Mouse (Mus musculus) liver, embryonic 14.5 days (tissue): ENCODE measurements around the gene Ube3a. TPM values are rescaled to one million over a fixed set of nuclear protein-coding genes. Genes with fewer than 3 reads are reported as not detected.
A peak's percentile ranks its signal among the peaks of the same experiment; 100 is the strongest.

Source experiments
- ATAC-seq: fragments of 200-750 bp; cut with Nextera tagmentation; 2 replicates; pipeline ENCODE4 v1.8.0; 2017; ENCODE audit warnings: moderate number of reproducible peaks, mild to moderate bottlenecking, moderate library complexity; ENCODE audit not compliant: insufficient read depth
- DNase-seq, 3 experiments: peaks; one replicate each; pipeline ENCODE4 v3.0.0-alpha.2; 2012 to 2013; ENCODE audit warnings: low read depth in 3 of 3, low spot score in 3 of 3
- H3K27ac ChIP-seq: fragments of 300-500 bp; sonication (generic); 2 replicates; pipeline ENCODE4 v1.5.1; 2014; ENCODE audit warnings: moderate library complexity, mild to moderate bottlenecking, control low read depth, inconsistent platforms
- H3K27me3 ChIP-seq: fragments of 300-500 bp; sonication (generic); 2 replicates; pipeline ENCODE4 v1.6.1; 2014; ENCODE audit warnings: mild to moderate bottlenecking, low read length, moderate library complexity; ENCODE audit not compliant: control insufficient read depth, insufficient read depth
- H3K36me3 ChIP-seq: fragments of 300-500 bp; sonication (generic); replicated peaks from 2 replicates; pipeline ENCODE4 v1.6.1; 2014; ENCODE audit warnings: low read depth; ENCODE audit not compliant: control insufficient read depth, insufficient read depth
- H3K4me1 ChIP-seq, 2 experiments: fragments of 200-500 bp in 1 of 2; fragments of 300-500 bp in 1 of 2; sonication (generic) in 1 of 2; replicated peaks; 2 replicates each; pipeline ENCODE4 v1.6.1; 2012 to 2014; ENCODE audit warnings: antibody characterized with exemption in 1 of 2, inconsistent platforms in 1 of 2, low read length in 1 of 2; ENCODE audit not compliant: control insufficient read depth in 2 of 2, insufficient read depth in 2 of 2
- H3K4me2 ChIP-seq: fragments of 300-500 bp; sonication (generic); 2 replicates; pipeline ENCODE4 v1.6.1; 2014; ENCODE audit warnings: low read depth, mild to moderate bottlenecking, control low read depth, moderate library complexity
- H3K4me3 ChIP-seq, 2 experiments: fragments of 200-500 bp in 1 of 2; fragments of 300-500 bp in 1 of 2; sonication (generic) in 1 of 2; 2 replicates each; pipeline ENCODE4 v1.5.1; 2012 to 2014; ENCODE audit warnings: low read depth in 2 of 2, low read length in 2 of 2, mild to moderate bottlenecking in 2 of 2, control low read depth in 1 of 2, inconsistent platforms in 1 of 2, moderate library complexity in 1 of 2; ENCODE audit not compliant: insufficient read depth in 1 of 2
- H3K9ac ChIP-seq: fragments of 300-500 bp; sonication (generic); replicated peaks from 2 replicates; pipeline ENCODE4 v1.6.1; 2014; ENCODE audit warnings: mild to moderate bottlenecking, control low read depth, moderate library complexity
- H3K9me3 ChIP-seq: fragments of 300-500 bp; sonication (generic); 2 replicates; pipeline ENCODE4 v1.6.1; 2016; ENCODE audit warnings: low read length, mixed read lengths; ENCODE audit not compliant: control insufficient read depth
- CTCF ChIP-seq: IDR thresholded peaks from 2 replicates; pipeline ENCODE4 v1.5.1; 2016; ENCODE audit warnings: antibody characterized with exemption, low read depth, control low read depth
- EP300 ChIP-seq: IDR thresholded peaks from 2 replicates; pipeline ENCODE4 v1.6.1; 2016; ENCODE audit warnings: antibody characterized with exemption, low read depth
- WGBS: fragments of 180-500 bp; shearing (Covaris S2); extraction: QIAGEN DNeasy Blood & Tissue Kit; methylation state at CpG from one replicate; pipeline ENCODE4 v1.1.7; 2014; ENCODE audit not compliant: insufficient replicate concordance; 5-methylcytosine and 5-hydroxymethylcytosine counted together
- polyA plus RNA-seq, 2 experiments: library from polyadenylated mRNA; depleted of rRNA in 1 of 2; stranded (reverse) in 1 of 2; unstranded in 1 of 2; fragments of >200 nt; fragmentation: Nextera tagmentation in 1 of 2; extraction: Ambion mirVana in 1 of 2; gene quantifications; 2 replicates each; pipeline versions ENCODE4 v1.2.1 to v1.2.3; 2012 to 2014

Gene Ube3a
- polyA plus RNA-seq (2012; rRNA removed) (6.6 and 7.0 TPM in 2 replicates), polyA plus RNA-seq (2014; fragmentation: Nextera tagmentation; extraction: Ambion mirVana) (47.3 and 58.2 TPM in 2 replicates)

DNA sequence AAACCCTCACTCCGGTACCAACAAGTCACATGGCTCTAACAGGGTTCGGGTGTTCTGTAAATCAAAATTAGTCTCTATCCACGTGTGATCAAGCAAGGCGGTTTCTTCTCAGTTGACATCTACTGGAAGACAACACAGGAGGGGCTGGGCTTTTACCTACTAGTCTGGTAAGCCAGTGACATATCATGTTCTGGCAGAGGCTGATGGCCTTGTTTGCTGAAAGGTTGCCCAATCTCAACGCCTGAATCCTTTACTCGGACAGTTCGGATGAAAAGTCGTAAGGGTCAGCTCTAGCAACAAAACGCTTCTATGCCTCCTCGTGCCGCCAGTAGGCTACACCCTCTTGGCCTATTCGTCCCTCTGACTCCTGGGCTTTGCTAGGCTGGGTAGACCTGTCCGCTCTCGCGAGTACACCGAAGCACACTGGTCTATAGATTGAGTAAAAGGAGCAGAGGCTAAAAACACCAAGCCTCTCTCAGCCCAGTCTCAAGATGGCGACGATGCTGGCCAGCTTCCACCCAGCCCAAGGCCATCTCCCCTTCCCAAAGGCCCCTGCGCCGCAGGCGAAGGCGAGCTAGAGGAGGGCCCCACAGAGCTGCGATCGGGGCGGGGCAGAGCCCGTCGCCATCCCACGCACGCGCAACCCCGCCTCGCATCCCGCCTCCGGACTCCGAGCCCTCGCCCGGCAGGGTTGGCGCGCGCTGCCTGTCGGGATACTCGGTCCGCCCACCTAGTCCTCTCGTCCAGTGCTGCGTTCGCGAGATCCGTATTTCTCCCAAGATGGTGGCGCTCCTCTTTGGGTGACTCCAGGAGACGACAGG lies at the start of gene Ube3a:
Gene Ube3a, plus strand, starts transcription at position 706 of the 821 bp plus-strand sequence.
- ATAC-seq = peak; percentile 96
- TF ChIP-seq CTCF (peak; percentile 43), EP300 (no peak)
- 1% methylated on average over 50 of the region's 50 CpGs for WGBS
- Histone ChIP-seq H3K9me3 (no peaks in the 10 kb centered on the region), H3K4me3 (peak within 1 kb of the TSS; percentile 74 to 86), H3K4me1 (peaks cover 7 to 12% of the 10 kb centered on the region in 2 experiments; a peak in 3 of 4 replicates), H3K4me2 (peak within 1 kb of the TSS; percentile 80), H3K36me3 (no peaks in the 10 kb centered on the region), H3K27ac (peak within 1 kb of the TSS; percentile 79), H3K9ac (peak within 1 kb of the TSS; percentile 91), H3K27me3 (no peaks in the 10 kb centered on the region)
- peak; percentile 87 to 91 (median 89) for DNase-seq

DNA sequence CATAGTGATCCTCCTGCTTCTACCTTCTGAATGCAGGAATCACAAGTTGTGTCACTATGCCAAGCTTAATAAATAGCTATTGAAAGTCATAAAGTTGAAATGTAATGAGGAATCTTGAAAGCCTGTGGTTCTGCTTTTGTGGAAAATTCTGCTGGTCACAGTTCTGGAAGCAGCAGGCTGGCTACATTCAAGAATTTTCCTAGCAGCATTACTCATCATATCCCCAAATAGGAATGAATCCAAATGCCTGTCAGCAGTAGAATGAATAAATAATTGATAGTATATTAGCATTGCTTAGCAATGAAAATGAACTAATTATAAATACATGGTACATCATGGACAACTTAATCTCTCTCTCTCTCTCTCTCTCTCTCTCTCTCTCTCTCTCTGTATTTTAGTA lies 35.7 kb upstream of the Ube3a start:
- TF ChIP-seq CTCF (no peak), EP300 (no peak)
- Histone ChIP-seq H3K36me3 (no peaks in the 10 kb centered on the region), H3K4me3 (no peak overlapping the region), H3K27ac (no peak overlapping the region), H3K9me3 (no peaks in the 10 kb centered on the region), H3K4me1 (no peaks in the 10 kb centered on the region), H3K27me3 (no peaks in the 10 kb centered on the region), H3K4me2 (no peak overlapping the region), H3K9ac (no peak overlapping the region)
- ATAC-seq (no peak), DNase-seq (no peak)

DNA sequence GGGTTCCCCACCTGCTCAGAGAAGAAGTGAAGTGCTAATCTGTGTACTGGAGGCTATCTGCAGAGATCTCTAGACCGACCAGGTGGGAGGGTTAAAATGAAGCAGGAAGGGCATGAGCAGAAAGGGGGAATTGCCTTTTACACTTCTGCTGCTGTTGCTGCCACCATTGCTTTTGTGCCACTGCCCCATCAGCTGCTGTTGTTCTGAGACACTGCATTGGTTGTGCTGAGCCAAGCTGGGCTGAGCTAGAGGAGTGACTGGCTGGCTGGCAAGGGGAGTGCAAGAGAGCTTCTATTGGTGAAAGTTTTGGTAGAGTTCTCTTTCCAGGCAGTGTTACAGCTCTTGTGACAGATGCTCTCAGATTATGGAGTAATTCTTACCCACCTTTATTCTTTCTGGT lies 13.6 kb upstream of the Ube3a start:
- ATAC-seq (no peak), DNase-seq (no peak)
- H3K4me2 ChIP-seq = no peak overlapping the region
- no peaks in the 10 kb centered on the region for H3K27me3 ChIP-seq
- H3K36me3 ChIP-seq = no peaks in the 10 kb centered on the region
- WGBS = 45% methylated on average over 1 of the region's 1 CpGs
- H3K9me3 ChIP-seq = no peaks in the 10 kb centered on the region; the same call in 1 of the 2 replicates
- TF ChIP-seq CTCF = no peak
- no peak for TF ChIP-seq EP300
- no peak overlapping the region for H3K27ac ChIP-seq
- H3K4me3 ChIP-seq = no peak overlapping the region
- no peaks in the 10 kb centered on the region for H3K4me1 ChIP-seq
- no peak overlapping the region for H3K9ac ChIP-seq

DNA sequence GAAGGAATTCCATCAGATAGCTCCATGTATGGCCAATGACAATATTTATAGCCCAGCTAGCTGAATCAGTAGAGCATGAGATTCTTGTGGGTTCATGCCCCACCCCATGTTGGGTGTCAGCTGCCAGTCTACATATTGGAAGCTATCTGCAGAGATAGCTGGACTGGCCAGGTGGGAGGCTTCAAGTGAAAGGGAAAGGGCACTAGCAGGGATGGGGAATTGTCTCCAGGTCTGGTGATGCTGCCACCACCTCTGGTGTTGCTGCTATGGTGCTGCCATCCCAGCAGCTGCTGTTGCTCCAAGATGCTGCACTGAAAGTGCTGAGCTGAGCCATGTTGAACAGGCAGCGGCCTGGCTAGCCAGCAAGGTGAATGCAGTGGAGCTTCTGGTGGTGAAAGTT lies 7.3 kb upstream of the Ube3a start:
- no peaks in the 10 kb centered on the region for H3K9me3 ChIP-seq
- H3K4me3 ChIP-seq = no peak overlapping the region
- H3K27me3 ChIP-seq = no peaks in the 10 kb centered on the region
- WGBS = 63% methylated on average over 1 of the region's 1 CpGs
- DNase-seq (no peak), ATAC-seq (no peak)
- no peak overlapping the region for H3K4me2 ChIP-seq
- H3K36me3 ChIP-seq = no peaks in the 10 kb centered on the region
- H3K4me1 ChIP-seq = no peaks in the 10 kb centered on the region
- H3K27ac ChIP-seq = no peak overlapping the region
- TF ChIP-seq EP300 = no peak
- TF ChIP-seq CTCF = no peak
- H3K9ac ChIP-seq = no peak overlapping the region

DNA sequence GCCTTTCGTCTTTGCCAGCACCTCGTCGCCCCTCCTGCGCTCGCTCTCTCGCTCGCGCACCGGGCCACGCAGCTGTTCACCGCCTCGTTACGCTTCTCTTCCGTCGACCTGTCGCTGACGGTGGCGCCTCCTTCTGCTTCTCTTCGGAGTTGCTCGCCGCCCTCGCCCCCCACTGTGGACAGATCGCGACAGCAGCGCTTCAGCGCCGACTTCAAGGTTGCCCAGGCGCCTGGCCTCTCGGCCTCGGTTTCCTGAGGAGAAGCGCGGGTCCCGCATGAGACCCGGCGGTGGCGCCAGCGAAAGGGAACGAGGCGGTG lies 274 bp downstream of the Ube3a start:
- no peak for DNase-seq
- H3K4me1 ChIP-seq = peaks cover 7 to 12% of the 10 kb centered on the region in 2 experiments; a peak in 3 of 4 replicates
- H3K4me3 ChIP-seq = peak overlapping the region; percentile 74 to 86
- ATAC-seq = peak; percentile 63
- peak overlapping the region; percentile 75 for H3K27ac ChIP-seq
- no peaks in the 10 kb centered on the region for H3K27me3 ChIP-seq
- no peaks in the 10 kb centered on the region for H3K36me3 ChIP-seq
- peak overlapping the region; percentile 80 for H3K4me2 ChIP-seq
- 0% methylated on average over 39 of the region's 39 CpGs for WGBS
- H3K9ac ChIP-seq = peak overlapping the region; percentile 91
- TF ChIP-seq CTCF (peak; percentile 63), EP300 (no peak)
- H3K9me3 ChIP-seq = no peaks in the 10 kb centered on the region
